Mouse (Mus musculus): ENCODE data around the gene Arid2. TPM values are rescaled to one million over a fixed set of nuclear protein-coding genes. Genes with fewer than 3 reads are reported as not detected.
"Not testable (repeated sequence)": the region's sequence is repeated elsewhere in the genome, so short reads cannot be mapped to it uniquely, and the experiment has no call there.

Arid2 gene
- polyA plus RNA-seq, 2 experiments from 2014 or later: 17.9 to 21.0 TPM

GRCm38 (mm10) chr15:96434202-96434601 lies 146.9 kb downstream of the Arid2 start:
- ATAC-seq: no peak

GRCm38 (mm10) chr15:96441480-96441879 lies 154.2 kb downstream of the Arid2 start:
- ATAC-seq: not testable (repeated sequence)

GRCm38 (mm10) chr15:96446785-96447184 lies 159.5 kb downstream of the Arid2 start:
- no peak for ATAC-seq

GRCm38 (mm10) chr15:96448656-96449299 lies 161.5 kb downstream of the Arid2 start:
- ATAC-seq: no peak

GRCm38 (mm10) chr15:96453346-96453745 lies 166.0 kb downstream of the Arid2 start:
- ATAC-seq: no peak

Other genes starting within 250 kb of the Arid2 start
- gene Scaf11, start 173.3 kb downstream of the Arid2 start, polyA plus RNA-seq (2017; shearing (Covaris generic)): 10 to 100 TPM; 42.4 to 45.3 TPM